Mouse (Mus musculus): ENCODE results near the gene Filip1l. TPM values are rescaled to one million over a fixed set of nuclear protein-coding genes. Genes with fewer than 3 reads are reported as not detected.

Gene Filip1l
- polyA plus RNA-seq, 1 experiment from 2014 or later = 26.0 TPM

DNA sequence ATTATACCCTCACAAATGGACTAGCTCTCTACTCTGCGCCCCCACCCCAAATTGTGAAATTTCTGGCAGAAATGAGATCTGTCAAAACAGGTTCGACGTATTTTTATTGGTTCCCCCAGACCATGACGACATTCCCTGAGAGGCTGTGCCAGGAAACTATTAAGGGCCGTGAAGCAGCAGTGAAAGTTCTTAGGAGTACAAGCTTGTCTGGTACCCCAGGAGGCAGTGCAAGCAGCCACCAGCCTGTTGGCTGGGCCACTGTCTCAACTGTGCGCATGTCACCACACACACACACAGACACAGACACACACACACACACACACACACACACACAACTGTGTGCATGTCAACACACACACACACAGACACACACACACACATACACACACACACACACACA lies 45.0 kb downstream of the Filip1l start:
- H3K4me2 ChIP-seq = no peak overlapping the region
- no peaks in the 10 kb centered on the region for H3K4me1 ChIP-seq (ENCODE audit: control insufficient read depth, insufficient read depth, low read length)
- no peak for ATAC-seq (replicated peaks; ENCODE audit: insufficient number of reproducible peaks, low FRiP score, low TSS enrichment)
- no peaks in the 10 kb centered on the region for H3K9me3 ChIP-seq (replicated peaks; ENCODE audit: control insufficient read depth, low read length)
- H3K4me3 ChIP-seq (ENCODE audit: low read depth, low read length) = no peak overlapping the region
- 82% methylated on average over 6 of the region's 6 CpGs for WGBS (ENCODE audit: insufficient replicate concordance)
- no peaks in the 10 kb centered on the region for H3K27me3 ChIP-seq (ENCODE audit: control insufficient read depth, insufficient read depth, low read length)
- no peak overlapping the region for H3K9ac ChIP-seq (ENCODE audit: low read depth, low read length)
- H3K27ac ChIP-seq (ENCODE audit: low read depth, low read length) = no peak overlapping the region
- H3K36me3 ChIP-seq (ENCODE audit: control insufficient read depth, insufficient read depth, low read length) = no peaks in the 10 kb centered on the region

DNA sequence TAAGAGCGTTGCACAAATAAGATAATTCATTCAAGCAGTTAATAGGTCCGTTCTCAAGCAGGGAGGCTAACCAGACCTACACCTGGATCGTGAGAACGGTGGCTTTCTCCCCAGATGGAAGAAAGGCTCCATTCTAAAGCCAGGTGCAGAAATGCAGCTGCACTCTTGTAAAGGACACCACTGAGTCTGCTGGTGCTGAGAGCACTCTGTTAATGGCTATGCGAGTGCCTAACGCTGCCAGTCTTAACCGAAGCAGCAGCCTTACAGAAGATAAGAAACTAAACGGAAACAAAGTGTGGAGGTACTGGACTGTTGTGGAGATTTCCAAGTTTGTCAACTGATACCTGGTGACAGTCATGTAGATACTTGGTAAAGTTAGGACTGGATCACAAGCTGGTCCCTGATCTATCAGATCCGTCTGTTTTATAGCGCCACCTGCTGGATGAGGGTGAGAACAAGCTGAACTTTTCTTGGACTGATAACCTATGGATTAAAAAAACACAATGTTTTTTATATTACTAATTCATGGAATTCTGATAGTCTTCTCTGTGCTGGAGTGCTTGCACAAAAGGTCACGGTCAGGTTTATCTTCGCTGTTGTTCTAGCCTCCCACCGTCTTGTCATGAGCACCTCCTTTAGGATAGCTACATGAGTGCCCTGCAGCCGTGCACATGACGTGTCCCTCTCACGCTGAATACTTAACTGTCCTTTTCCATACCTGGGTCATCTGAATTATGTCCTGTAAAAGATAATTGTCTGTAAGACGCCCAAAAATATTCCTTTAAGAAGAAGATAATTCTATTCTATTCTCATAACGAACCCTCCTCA lies 45.7 kb downstream of the Filip1l start:
- Histone ChIP-seq H3K4me2 (no peak overlapping the region), H3K27me3 (ENCODE audit: control insufficient read depth, insufficient read depth, low read length) (no peaks in the 10 kb centered on the region), H3K9me3 (replicated peaks; ENCODE audit: control insufficient read depth, low read length) (no peaks in the 10 kb centered on the region), H3K4me3 (ENCODE audit: low read depth, low read length) (no peak overlapping the region), H3K4me1 (ENCODE audit: control insufficient read depth, insufficient read depth, low read length) (no peaks in the 10 kb centered on the region), H3K9ac (ENCODE audit: low read depth, low read length) (no peak overlapping the region), H3K27ac (ENCODE audit: low read depth, low read length) (no peak overlapping the region), H3K36me3 (ENCODE audit: control insufficient read depth, insufficient read depth, low read length) (no peaks in the 10 kb centered on the region)
- ATAC-seq (replicated peaks; ENCODE audit: insufficient number of reproducible peaks, low FRiP score, low TSS enrichment) = no peak
- 51% methylated on average over 18 of the region's 18 CpGs for WGBS (ENCODE audit: insufficient replicate concordance)

DNA sequence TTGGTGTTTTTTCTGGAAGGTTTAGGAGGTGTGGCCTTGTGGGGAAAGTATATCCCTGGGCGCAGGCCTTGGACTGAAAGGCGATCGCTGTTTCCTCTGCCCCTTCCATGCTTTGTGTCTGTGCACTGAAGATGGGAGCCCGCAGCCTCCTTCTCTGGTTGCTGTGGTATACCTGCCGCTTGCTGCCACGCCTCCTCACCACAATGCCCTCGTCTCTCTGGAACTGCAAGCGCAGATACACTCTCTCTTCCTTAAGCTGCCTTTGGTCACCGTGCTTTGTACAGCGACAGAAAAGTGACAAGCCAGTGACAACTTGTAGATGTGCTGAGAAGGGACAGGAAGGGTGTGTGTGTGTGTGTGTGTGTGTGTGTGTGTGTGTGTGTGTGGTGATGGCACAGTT lies 46.7 kb downstream of the Filip1l start:
- no peaks in the 10 kb centered on the region for H3K27me3 ChIP-seq (ENCODE audit: control insufficient read depth, insufficient read depth, low read length)
- no peak overlapping the region for H3K27ac ChIP-seq (ENCODE audit: low read depth, low read length)
- H3K4me1 ChIP-seq (ENCODE audit: control insufficient read depth, insufficient read depth, low read length) = no peaks in the 10 kb centered on the region
- no peaks in the 10 kb centered on the region for H3K36me3 ChIP-seq (ENCODE audit: control insufficient read depth, insufficient read depth, low read length)
- WGBS (ENCODE audit: insufficient replicate concordance) = 74% methylated on average over 10 of the region's 10 CpGs
- H3K9ac ChIP-seq (ENCODE audit: low read depth, low read length) = no peak overlapping the region
- no peaks in the 10 kb centered on the region for H3K9me3 ChIP-seq (replicated peaks; ENCODE audit: control insufficient read depth, low read length)
- no peak overlapping the region for H3K4me3 ChIP-seq (ENCODE audit: low read depth, low read length)
- ATAC-seq (replicated peaks; ENCODE audit: insufficient number of reproducible peaks, low FRiP score, low TSS enrichment) = no peak
- H3K4me2 ChIP-seq = no peak overlapping the region

DNA sequence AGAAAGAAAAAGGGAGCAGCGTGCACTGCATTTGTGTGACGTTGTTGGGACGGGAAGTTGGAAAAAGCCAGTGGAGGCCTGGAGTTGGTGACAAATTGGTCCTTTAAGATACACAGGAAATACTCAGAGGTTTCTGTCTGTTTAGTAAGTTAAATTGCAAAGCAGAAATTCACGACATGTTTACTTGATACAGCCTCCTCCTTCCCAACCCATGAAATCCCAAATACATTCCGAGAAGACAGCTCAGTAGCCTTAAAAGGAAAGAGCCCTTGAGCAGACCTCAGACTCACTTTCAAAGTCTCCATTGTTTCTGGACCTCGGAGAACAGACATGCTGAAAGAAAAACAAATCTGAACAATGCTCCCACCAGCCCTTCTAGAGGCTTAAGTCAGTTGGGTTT lies 48.8 kb downstream of the Filip1l start:
- Histone ChIP-seq H3K27ac (ENCODE audit: low read depth, low read length) (peak overlapping the region; percentile 51), H3K27me3 (ENCODE audit: control insufficient read depth, insufficient read depth, low read length) (no peaks in the 10 kb centered on the region), H3K9ac (ENCODE audit: low read depth, low read length) (no peak overlapping the region), H3K4me1 (ENCODE audit: control insufficient read depth, insufficient read depth, low read length) (no peaks in the 10 kb centered on the region), H3K36me3 (ENCODE audit: control insufficient read depth, insufficient read depth, low read length) (no peaks in the 10 kb centered on the region), H3K4me2 (no peak overlapping the region), H3K4me3 (ENCODE audit: low read depth, low read length) (no peak overlapping the region), H3K9me3 (replicated peaks; ENCODE audit: control insufficient read depth, low read length) (no peaks in the 10 kb centered on the region)
- 42% methylated on average over 6 of the region's 6 CpGs for WGBS (ENCODE audit: insufficient replicate concordance)
- ATAC-seq (replicated peaks; ENCODE audit: insufficient number of reproducible peaks, low FRiP score, low TSS enrichment) = no peak

DNA sequence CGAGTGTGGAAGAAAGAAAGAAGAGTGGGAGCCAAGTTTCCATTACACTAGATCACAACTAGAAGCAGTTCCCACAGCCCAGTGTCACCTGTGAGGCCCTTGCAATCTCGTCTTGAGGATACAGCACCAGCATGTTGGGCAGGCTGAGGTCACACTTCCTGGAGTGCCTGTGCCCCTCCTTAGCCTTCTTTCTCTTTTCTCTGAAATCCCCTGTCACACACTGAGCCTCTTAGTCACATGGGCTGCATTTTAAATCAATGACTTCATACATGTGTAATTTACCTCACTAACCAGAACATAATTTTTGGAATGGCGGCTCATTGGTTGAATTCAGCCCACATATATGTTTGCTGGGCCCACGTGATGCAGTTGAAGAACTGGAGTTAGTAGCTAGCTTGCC lies 50.0 kb downstream of the Filip1l start:
- Histone ChIP-seq H3K36me3 (ENCODE audit: control insufficient read depth, insufficient read depth, low read length) (no peaks in the 10 kb centered on the region), H3K27me3 (ENCODE audit: control insufficient read depth, insufficient read depth, low read length) (no peaks in the 10 kb centered on the region), H3K9me3 (replicated peaks; ENCODE audit: control insufficient read depth, low read length) (no peaks in the 10 kb centered on the region), H3K4me2 (no peak overlapping the region), H3K9ac (ENCODE audit: low read depth, low read length) (no peak overlapping the region), H3K4me1 (ENCODE audit: control insufficient read depth, insufficient read depth, low read length) (no peaks in the 10 kb centered on the region), H3K4me3 (ENCODE audit: low read depth, low read length) (no peak overlapping the region), H3K27ac (ENCODE audit: low read depth, low read length) (no peak overlapping the region)
- ATAC-seq (replicated peaks; ENCODE audit: insufficient number of reproducible peaks, low FRiP score, low TSS enrichment) = no peak
- 75% methylated on average over 4 of the region's 4 CpGs for WGBS (ENCODE audit: insufficient replicate concordance)

DNA sequence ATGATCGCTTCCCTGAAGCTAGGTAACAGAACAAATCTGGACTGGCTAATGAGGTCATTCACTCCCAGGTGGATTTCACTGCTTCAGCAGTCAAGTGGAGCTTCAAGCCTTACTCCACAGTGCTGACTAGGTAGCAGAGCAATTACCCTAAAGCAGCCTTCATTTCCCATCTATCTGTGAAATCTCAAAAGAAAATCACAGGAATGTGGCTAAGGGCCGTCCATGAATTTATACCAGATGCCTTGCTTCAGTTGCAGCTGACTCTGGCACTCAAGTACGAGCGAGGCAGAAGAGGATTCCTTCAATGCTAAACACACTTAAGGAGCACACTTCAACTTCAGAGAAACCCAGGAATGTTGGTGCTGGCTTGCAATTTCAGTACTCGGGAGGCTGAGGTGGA lies 50.9 kb downstream of the Filip1l start:
- Histone ChIP-seq H3K4me2 (no peak overlapping the region), H3K9me3 (replicated peaks; ENCODE audit: control insufficient read depth, low read length) (no peaks in the 10 kb centered on the region), H3K9ac (ENCODE audit: low read depth, low read length) (no peak overlapping the region), H3K27me3 (ENCODE audit: control insufficient read depth, insufficient read depth, low read length) (no peaks in the 10 kb centered on the region), H3K27ac (ENCODE audit: low read depth, low read length) (no peak overlapping the region), H3K36me3 (ENCODE audit: control insufficient read depth, insufficient read depth, low read length) (no peaks in the 10 kb centered on the region), H3K4me3 (ENCODE audit: low read depth, low read length) (no peak overlapping the region), H3K4me1 (ENCODE audit: control insufficient read depth, insufficient read depth, low read length) (no peaks in the 10 kb centered on the region)
- ATAC-seq (replicated peaks; ENCODE audit: insufficient number of reproducible peaks, low FRiP score, low TSS enrichment) = no peak
- 60% methylated on average over 5 of the region's 5 CpGs for WGBS (ENCODE audit: insufficient replicate concordance)

DNA sequence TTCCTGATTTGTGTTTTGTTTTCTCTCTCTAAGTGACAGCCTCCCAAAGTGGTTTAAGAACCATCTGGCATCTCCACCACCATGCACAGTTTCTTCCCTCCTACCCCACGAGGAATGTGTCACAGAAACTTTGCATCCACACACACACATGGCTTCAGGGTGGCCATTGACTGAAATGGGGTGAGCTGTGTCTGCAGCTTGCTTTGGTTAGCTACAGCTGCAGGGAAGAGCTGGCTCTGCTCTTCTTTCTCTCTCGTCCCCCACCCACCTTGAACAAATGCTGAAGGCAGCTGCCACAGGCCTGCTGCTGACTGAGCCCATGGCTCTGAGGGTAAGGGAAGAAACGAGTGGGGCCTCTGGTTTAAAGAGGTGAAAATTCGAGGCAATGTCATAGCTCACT lies 59.9 kb downstream of the Filip1l start:
- 57% methylated on average over 4 of the region's 4 CpGs for WGBS (ENCODE audit: insufficient replicate concordance)
- Histone ChIP-seq H3K4me3 (ENCODE audit: low read depth, low read length) (no peak overlapping the region), H3K4me1 (ENCODE audit: control insufficient read depth, insufficient read depth, low read length) (peaks cover 9% of the 10 kb centered on the region), H3K27ac (ENCODE audit: low read depth, low read length) (no peak overlapping the region), H3K9me3 (replicated peaks; ENCODE audit: control insufficient read depth, low read length) (0 out of 2 replicates have a peak, but pooled peaks cover 2% of the 10 kb centered on the region), H3K27me3 (ENCODE audit: control insufficient read depth, insufficient read depth, low read length) (no peaks in the 10 kb centered on the region), H3K4me2 (no peak overlapping the region), H3K9ac (ENCODE audit: low read depth, low read length) (no peak overlapping the region), H3K36me3 (ENCODE audit: control insufficient read depth, insufficient read depth, low read length) (no peaks in the 10 kb centered on the region)
- ATAC-seq (replicated peaks; ENCODE audit: insufficient number of reproducible peaks, low FRiP score, low TSS enrichment) = no peak

DNA sequence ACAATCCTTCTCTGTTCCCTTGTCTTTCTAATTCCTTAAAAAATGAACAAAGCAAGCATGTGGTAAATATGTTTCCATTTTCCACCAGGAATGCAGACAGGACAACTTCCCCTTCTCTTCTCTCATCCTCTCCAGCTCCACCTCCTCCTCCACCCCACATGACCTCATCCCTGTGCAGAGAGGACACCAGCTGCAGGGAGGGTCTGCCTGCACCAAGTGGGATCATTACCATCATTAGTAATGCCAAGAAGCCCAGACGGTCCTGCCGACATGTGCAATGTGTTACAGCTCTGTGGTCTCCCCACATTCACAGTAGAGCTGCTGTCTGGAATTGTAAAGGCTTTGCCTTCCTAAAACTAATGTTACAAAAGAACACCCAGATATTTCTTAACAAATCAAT lies 63.2 kb downstream of the Filip1l start:
- no peaks in the 10 kb centered on the region for H3K36me3 ChIP-seq (ENCODE audit: control insufficient read depth, insufficient read depth, low read length)
- H3K27me3 ChIP-seq (ENCODE audit: control insufficient read depth, insufficient read depth, low read length) = no peaks in the 10 kb centered on the region
- no peak overlapping the region for H3K27ac ChIP-seq (ENCODE audit: low read depth, low read length)
- H3K9me3 ChIP-seq (replicated peaks; ENCODE audit: control insufficient read depth, low read length) = 0 out of 2 replicates have a peak, but pooled peaks cover 2% of the 10 kb centered on the region
- H3K9ac ChIP-seq (ENCODE audit: low read depth, low read length) = no peak overlapping the region
- H3K4me3 ChIP-seq (ENCODE audit: low read depth, low read length) = no peak overlapping the region
- H3K4me2 ChIP-seq = no peak overlapping the region
- H3K4me1 ChIP-seq (ENCODE audit: control insufficient read depth, insufficient read depth, low read length) = peaks cover 15% of the 10 kb centered on the region
- 45% methylated on average over 2 of the region's 2 CpGs for WGBS (ENCODE audit: insufficient replicate concordance)
- no peak for ATAC-seq (replicated peaks; ENCODE audit: insufficient number of reproducible peaks, low FRiP score, low TSS enrichment)

DNA sequence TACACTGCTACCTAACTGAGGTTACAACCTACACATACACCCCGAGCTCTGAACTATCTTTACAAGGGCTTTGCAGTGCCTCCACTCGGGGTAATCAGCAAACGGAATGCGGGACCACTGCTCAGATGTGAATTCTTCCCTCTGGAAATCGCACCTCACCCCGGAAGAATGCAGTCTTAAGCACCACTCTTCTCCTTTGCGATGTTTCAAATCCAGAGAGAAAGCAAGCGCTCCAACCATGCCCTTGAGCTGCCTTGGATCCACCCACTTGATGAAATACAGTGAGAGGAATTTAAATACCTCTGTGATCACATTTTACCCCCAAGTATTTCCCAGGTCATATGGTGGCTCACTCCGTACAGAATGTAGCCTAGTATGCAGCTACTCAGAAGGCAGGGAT lies 64.1 kb downstream of the Filip1l start:
- Histone ChIP-seq H3K4me3 (ENCODE audit: low read depth, low read length) (no peak overlapping the region), H3K27me3 (ENCODE audit: control insufficient read depth, insufficient read depth, low read length) (no peaks in the 10 kb centered on the region), H3K4me1 (ENCODE audit: control insufficient read depth, insufficient read depth, low read length) (peaks cover 21% of the 10 kb centered on the region), H3K4me2 (no peak overlapping the region; the same call in 1 of the 2 replicates), H3K36me3 (ENCODE audit: control insufficient read depth, insufficient read depth, low read length) (no peaks in the 10 kb centered on the region), H3K9me3 (replicated peaks; ENCODE audit: control insufficient read depth, low read length) (0 out of 2 replicates have a peak, but pooled peaks cover 2% of the 10 kb centered on the region), H3K9ac (ENCODE audit: low read depth, low read length) (no peak overlapping the region), H3K27ac (ENCODE audit: low read depth, low read length) (no peak overlapping the region; the same call in 1 of the 2 replicates)
- ATAC-seq (replicated peaks; ENCODE audit: insufficient number of reproducible peaks, low FRiP score, low TSS enrichment) = no peak
- WGBS (ENCODE audit: insufficient replicate concordance) = 34% methylated on average over 9 of the region's 9 CpGs

Data from heart, embryonic 11.5 days (tissue).